Mouse (Mus musculus) lung, embryonic 14.5 days (tissue): ENCODE results near the gene Baiap2. TPM values are rescaled to one million over a fixed set of nuclear protein-coding genes. Genes with fewer than 3 reads are reported as not detected.

Source experiments
- ATAC-seq: fragments of 200-750 bp; cut with Nextera tagmentation; 2 replicates; pipeline ENCODE4 v1.8.0; 2017; ENCODE audit warnings: mild to moderate bottlenecking, moderate TSS enrichment, moderate library complexity; ENCODE audit not compliant: insufficient read depth
- DNase-seq: peaks from one replicate; pipeline ENCODE4 v3.0.0-alpha.2; 2015
- H3K27ac ChIP-seq: fragments of 300-500 bp; sonication (generic); 2 replicates; pipeline ENCODE4 v1.5.1; 2014; ENCODE audit warnings: low read depth, mild to moderate bottlenecking, moderate library complexity
- H3K27me3 ChIP-seq: fragments of 300-500 bp; sonication (generic); 2 replicates; pipeline ENCODE4 v1.6.1; 2014; ENCODE audit warnings: low read length, control low read depth; ENCODE audit not compliant: insufficient read depth
- H3K36me3 ChIP-seq: fragments of 300-500 bp; sonication (generic); 2 replicates; pipeline ENCODE4 v1.6.1; 2014; ENCODE audit warnings: control low read depth; ENCODE audit not compliant: insufficient read depth
- H3K4me1 ChIP-seq: fragments of 300-500 bp; sonication (generic); 2 replicates; pipeline ENCODE4 v1.6.1; 2014; ENCODE audit warnings: antibody characterized with exemption, control low read depth; ENCODE audit not compliant: insufficient read depth
- H3K4me2 ChIP-seq: fragments of 300-500 bp; sonication (generic); 2 replicates; pipeline ENCODE4 v1.6.1; 2014; ENCODE audit warnings: mild to moderate bottlenecking
- H3K4me3 ChIP-seq: fragments of 300-500 bp; sonication (generic); 2 replicates; pipeline ENCODE4 v1.5.1; 2014; ENCODE audit warnings: low read depth, low read length
- H3K9ac ChIP-seq: fragments of 300-500 bp; sonication (generic); 2 replicates; pipeline ENCODE4 v1.6.1; 2014
- H3K9me3 ChIP-seq: fragments of 300-500 bp; sonication (generic); 2 replicates; pipeline ENCODE4 v1.6.1; 2016; ENCODE audit warnings: low read depth, low read length, control low read depth
- CTCF ChIP-seq: IDR thresholded peaks from 2 replicates; pipeline ENCODE4 v1.5.1; 2016; ENCODE audit warnings: antibody characterized with exemption, low read depth
- whole genome bisulfite sequencing: fragments of 180-500 bp; shearing (Covaris S2); extraction: QIAGEN DNeasy Blood & Tissue Kit; methylation state at CpG from one replicate; pipeline ENCODE4 v1.1.7; 2014; 5-methylcytosine and 5-hydroxymethylcytosine counted together
- polyA plus RNA-seq: library from polyadenylated mRNA; unstranded; fragments of >200 nt; fragmentation: Nextera tagmentation; extraction: Ambion mirVana; gene quantifications from 2 replicates; pipeline ENCODE4 v1.2.1, GENCODE M21; 2014

The Baiap2 gene
- polyA plus RNA-seq, 1 experiment from 2014 or later = 20.4 TPM

- DNase-seq (no peak), ATAC-seq (no peak)
- H3K27me3 ChIP-seq = no peaks in the 10 kb centered on the region
- H3K9me3 ChIP-seq = no peaks in the 10 kb centered on the region
- no peaks in the 10 kb centered on the region for H3K36me3 ChIP-seq
- H3K4me3 ChIP-seq = no peak overlapping the region
- peak overlapping the region; percentile 61; the same call in 1 of the 2 replicates for H3K27ac ChIP-seq
- no peak for TF ChIP-seq CTCF
- H3K4me1 ChIP-seq = peaks cover 40% of the 10 kb centered on the region
- no peak overlapping the region for H3K9ac ChIP-seq
- no peak overlapping the region for H3K4me2 ChIP-seq
- 29% methylated on average over 4 of the region's 4 CpGs for WGBS
These were observed 11.7 kb downstream of the Baiap2 start for GRCm38 (mm10) chr11:119954233-119954632.

GRCm38 (mm10) chr11:119954749-119955337 lies 12.3 kb downstream of the Baiap2 start:
- H3K4me1 ChIP-seq = peaks cover 40% of the 10 kb centered on the region
- H3K4me2 ChIP-seq = 0 out of 2 replicates have a peak overlapping the region, but pooled peaks have one; percentile 8
- H3K36me3 ChIP-seq = 0 out of 2 replicates have a peak, but pooled peaks cover under 1% of the 10 kb centered on the region
- DNase-seq (no peak), ATAC-seq (peak; percentile 27; the same call in 1 of the 2 replicates)
- no peak overlapping the region for H3K9ac ChIP-seq
- no peaks in the 10 kb centered on the region for H3K27me3 ChIP-seq
- no peak overlapping the region for H3K4me3 ChIP-seq
- H3K27ac ChIP-seq = peak overlapping the region; percentile 61; the same call in 1 of the 2 replicates
- WGBS = 54% methylated on average over 2 of the region's 2 CpGs
- no peak for TF ChIP-seq CTCF
- H3K9me3 ChIP-seq = no peaks in the 10 kb centered on the region

DNA sequence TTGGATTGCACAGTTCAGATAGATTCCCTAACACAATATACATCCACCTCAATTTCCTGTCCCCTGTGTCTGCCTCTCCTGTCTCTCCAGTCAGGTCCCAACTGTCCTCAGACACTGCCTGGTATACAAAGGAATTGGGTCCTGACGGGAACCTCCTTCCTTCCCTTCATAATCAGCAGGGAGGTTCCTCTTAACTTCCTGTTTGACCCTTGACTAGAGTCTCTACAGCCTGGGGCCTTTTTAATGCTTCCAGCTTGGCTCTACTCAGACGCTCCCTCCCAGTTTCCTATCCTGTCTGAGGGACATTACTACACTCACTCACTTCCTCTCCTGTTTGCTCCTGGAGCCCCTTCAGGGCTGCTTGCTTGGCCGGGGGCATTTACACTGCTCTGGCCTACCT lies 12.9 kb downstream of the Baiap2 start:
- TF ChIP-seq CTCF = no peak
- H3K4me2 ChIP-seq = no peak overlapping the region
- ATAC-seq = no peak

DNA sequence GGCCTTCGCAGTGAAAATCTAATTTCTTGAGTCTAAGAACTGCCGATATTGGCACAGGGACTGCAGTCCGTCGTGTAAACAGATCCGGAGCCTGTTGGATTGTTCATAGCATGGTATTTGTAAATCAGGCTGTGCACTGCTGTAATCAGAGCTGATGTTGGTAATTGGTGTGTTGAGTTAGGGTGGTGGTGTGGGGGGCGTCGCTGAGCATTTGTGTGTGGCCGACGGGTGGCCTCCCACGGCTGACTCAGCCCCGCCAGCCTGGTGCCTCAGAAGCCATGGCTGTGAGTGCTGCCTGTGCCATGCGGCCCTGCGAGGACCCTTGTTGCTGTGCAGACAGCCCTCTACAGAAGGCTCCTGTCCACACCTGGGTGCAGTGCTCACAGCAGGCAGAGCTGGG lies 14.0 kb downstream of the Baiap2 start:
- TF ChIP-seq CTCF = no peak
- Histone ChIP-seq H3K27me3 (no peaks in the 10 kb centered on the region), H3K4me3 (no peak overlapping the region), H3K4me2 (no peak overlapping the region), H3K36me3 (peaks cover 9% of the 10 kb centered on the region; the same call in 1 of the 2 replicates), H3K9ac (no peak overlapping the region), H3K27ac (no peak overlapping the region), H3K9me3 (no peaks in the 10 kb centered on the region), H3K4me1 (peaks cover 39% of the 10 kb centered on the region)
- 80% methylated on average over 13 of the region's 13 CpGs for WGBS
- DNase-seq (no peak), ATAC-seq (no peak)

More for the DNA sequence above, 12.9 kb downstream of the Baiap2 start:
- 37% methylated on average over 3 of the region's 3 CpGs for WGBS
- Histone ChIP-seq H3K9me3 (no peaks in the 10 kb centered on the region), H3K27ac (peak overlapping the region; percentile 61; the same call in 1 of the 2 replicates), H3K9ac (no peak overlapping the region), H3K4me1 (peaks cover 40% of the 10 kb centered on the region), H3K4me3 (no peak overlapping the region), H3K36me3 (peaks cover 5% of the 10 kb centered on the region; the same call in 1 of the 2 replicates), H3K27me3 (no peaks in the 10 kb centered on the region)
- peak; percentile 42 for DNase-seq

DNA sequence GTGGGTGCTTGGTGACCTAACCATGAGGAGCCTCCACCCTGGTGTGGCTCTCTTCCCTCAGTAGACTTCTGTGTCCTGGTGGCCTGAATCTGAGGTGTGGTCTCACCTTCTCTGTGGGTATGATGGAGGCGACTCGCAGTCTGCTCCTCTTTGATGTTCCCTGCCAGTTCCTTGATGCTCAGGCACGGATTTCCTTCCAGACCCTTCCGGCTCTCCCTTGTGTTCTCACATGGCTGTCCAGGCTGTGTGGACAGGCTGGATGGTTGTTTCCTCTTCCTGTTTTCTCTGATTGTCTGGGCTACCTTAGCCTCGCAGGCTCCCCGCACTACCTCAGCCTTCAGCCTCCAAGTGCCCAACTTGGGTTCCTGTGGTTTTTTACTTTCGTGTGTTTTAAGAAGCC lies 16.3 kb downstream of the Baiap2 start:
- TF ChIP-seq CTCF = no peak
- Histone ChIP-seq H3K27me3 (no peaks in the 10 kb centered on the region), H3K9me3 (no peaks in the 10 kb centered on the region), H3K4me2 (no peak overlapping the region), H3K36me3 (peaks cover 12% of the 10 kb centered on the region; the same call in 1 of the 2 replicates), H3K27ac (no peak overlapping the region), H3K4me1 (peaks cover 18% of the 10 kb centered on the region), H3K9ac (no peak overlapping the region), H3K4me3 (no peak overlapping the region)
- WGBS = 75% methylated on average over 7 of the region's 7 CpGs
- ATAC-seq = no peak
- no peak for DNase-seq

DNA sequence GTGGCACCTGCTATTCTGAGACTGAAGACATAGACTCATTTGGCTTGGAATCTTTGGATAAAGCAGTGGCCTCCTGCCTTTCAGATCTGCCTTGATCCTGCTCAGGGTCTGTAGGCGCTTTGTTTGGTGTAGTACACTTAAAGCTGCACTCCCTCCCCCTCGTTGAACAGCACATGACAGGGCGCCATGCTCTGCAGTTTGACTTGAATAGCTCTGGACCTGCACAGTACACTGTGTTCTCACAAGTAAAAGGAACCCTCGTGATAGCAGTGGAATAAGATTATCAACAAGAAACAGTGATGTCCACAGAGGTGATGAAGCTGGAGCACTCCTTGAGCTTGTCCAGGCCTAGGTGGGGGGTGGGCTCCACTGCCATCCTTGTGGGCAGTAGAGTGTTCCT lies 17.2 kb downstream of the Baiap2 start:
- Histone ChIP-seq H3K27ac (no peak overlapping the region), H3K4me3 (no peak overlapping the region), H3K36me3 (peaks cover 12% of the 10 kb centered on the region; the same call in 1 of the 2 replicates), H3K9ac (no peak overlapping the region), H3K4me1 (peaks cover 9% of the 10 kb centered on the region; the same call in 1 of the 2 replicates), H3K4me2 (no peak overlapping the region), H3K9me3 (no peaks in the 10 kb centered on the region), H3K27me3 (no peaks in the 10 kb centered on the region)
- no peak for ATAC-seq
- no peak for TF ChIP-seq CTCF
- 63% methylated on average over 4 of the region's 4 CpGs for WGBS
- DNase-seq = no peak

DNA sequence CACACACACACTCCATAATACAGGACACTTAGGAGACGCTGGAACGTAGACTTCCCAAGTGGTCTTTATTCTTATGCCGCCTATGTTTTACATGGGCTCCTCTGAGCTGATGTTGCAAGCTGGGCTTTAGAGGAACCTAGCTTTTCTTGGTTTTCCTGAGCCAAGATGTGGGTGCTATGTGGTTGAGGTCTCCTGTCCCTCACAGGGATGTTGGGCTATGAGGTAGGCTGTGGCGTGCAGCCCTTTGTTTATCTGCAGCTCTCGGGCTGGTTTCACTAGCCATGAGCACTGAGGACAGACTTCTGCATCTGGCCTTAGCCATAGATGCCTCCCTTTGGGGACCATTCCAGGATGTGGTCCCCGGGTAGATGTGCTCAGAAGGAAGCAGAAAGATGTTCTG lies 18.1 kb downstream of the Baiap2 start:
- Histone ChIP-seq H3K4me3 (no peak overlapping the region), H3K27me3 (no peaks in the 10 kb centered on the region), H3K36me3 (peaks cover 18% of the 10 kb centered on the region; the same call in 1 of the 2 replicates), H3K27ac (no peak overlapping the region), H3K4me1 (peaks cover under 1% of the 10 kb centered on the region; the same call in 1 of the 2 replicates), H3K9ac (no peak overlapping the region), H3K9me3 (no peaks in the 10 kb centered on the region), H3K4me2 (no peak overlapping the region)
- WGBS = 80% methylated on average over 6 of the region's 6 CpGs
- no peak for ATAC-seq
- no peak for TF ChIP-seq CTCF
- DNase-seq = no peak
